Mouse (Mus musculus): ENCODE measurements at regions not wholly inside any gene's neighbourhood (a gene's known extent, or its start where the extent isn't known, plus 50 kb on each side); places are given as distances from the start of the nearest gene placed in this dataset.

- Histone ChIP-seq H3K27ac (ENCODE audit: insufficient read depth, low read length) (no peak overlapping the region), H3K36me3 (ENCODE audit: control insufficient read depth, insufficient read depth, low read length, poor library complexity, severe bottlenecking) (no peaks in the 10 kb centered on the region), H3K9ac (ENCODE audit: low read depth, poor library complexity, severe bottlenecking) (no peak overlapping the region), H3K4me1 (ENCODE audit: control insufficient read depth, insufficient read depth, low read length) (no peaks in the 10 kb centered on the region), H3K4me3 (ENCODE audit: low read depth, low read length) (no peak overlapping the region), H3K9me3 (replicated peaks; ENCODE audit: control insufficient read depth, insufficient read depth, low read length, poor library complexity, severe bottlenecking) (peaks cover 3% of the 10 kb centered on the region; the same call in 1 of the 2 replicates), H3K27me3 (ENCODE audit: control insufficient read depth, insufficient read depth, low read length, poor library complexity, severe bottlenecking) (no peaks in the 10 kb centered on the region)
- TF ChIP-seq POLR2A (IDR thresholded peaks at IDR 0.05; ENCODE audit: insufficient read depth, low read length) (no peak), EP300 (IDR thresholded peaks at IDR 0.05; ENCODE audit: insufficient read depth, low read depth, low read length) (no peak), CTCF (IDR thresholded peaks at IDR 0.05; ENCODE audit: low read depth, low read length) (no peak)
These were observed 68.2 kb upstream of the Creb5 start for GRCm38 (mm10) chr6:53218871-53219286.

DNA sequence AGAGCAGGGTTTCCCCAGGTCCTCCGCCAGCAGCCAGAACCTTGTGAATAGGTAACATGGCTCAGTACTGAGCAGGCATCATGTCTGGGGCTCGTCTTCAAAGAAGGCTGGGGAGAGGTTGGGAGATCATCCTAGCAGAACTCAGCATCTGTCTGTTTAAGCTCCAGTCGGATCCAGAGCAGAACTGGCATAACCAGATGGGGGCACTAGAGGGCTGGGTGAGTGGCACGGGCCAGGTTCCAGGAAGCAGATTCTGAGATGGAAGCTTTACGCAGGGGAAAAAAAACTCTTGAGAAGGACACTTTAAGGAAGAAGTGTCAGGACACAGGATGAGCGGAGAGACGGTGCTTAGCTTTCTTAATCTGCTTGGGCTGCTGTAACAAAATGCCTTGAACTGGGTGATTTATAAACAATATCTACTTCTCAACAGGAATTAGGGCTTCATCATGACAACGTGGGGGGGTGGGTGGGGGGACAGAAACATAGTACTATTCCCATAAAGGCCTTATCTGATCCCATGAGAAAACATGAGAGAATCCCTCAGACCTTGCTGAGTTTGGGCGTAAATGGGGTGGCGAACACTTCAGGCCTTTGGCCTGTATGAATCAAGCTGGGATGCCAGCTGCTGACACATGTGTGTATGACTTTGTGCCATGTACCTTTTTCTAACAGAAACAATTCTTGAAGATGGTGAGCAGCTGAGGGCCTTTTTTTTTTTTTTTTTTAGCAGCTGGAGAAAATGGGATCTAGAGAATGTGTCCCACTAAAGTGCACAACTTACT is 69.6 kb upstream of the Creb5 start:
- Histone ChIP-seq H3K27ac (ENCODE audit: insufficient read depth, low read length) (no peak overlapping the region), H3K4me1 (ENCODE audit: control insufficient read depth, insufficient read depth, low read length) (no peaks in the 10 kb centered on the region), H3K9ac (ENCODE audit: low read depth, poor library complexity, severe bottlenecking) (no peak overlapping the region), H3K27me3 (ENCODE audit: control insufficient read depth, insufficient read depth, low read length, poor library complexity, severe bottlenecking) (no peaks in the 10 kb centered on the region), H3K9me3 (replicated peaks; ENCODE audit: control insufficient read depth, insufficient read depth, low read length, poor library complexity, severe bottlenecking) (peaks cover 3% of the 10 kb centered on the region; the same call in 1 of the 2 replicates), H3K4me3 (ENCODE audit: low read depth, low read length) (no peak overlapping the region), H3K36me3 (ENCODE audit: control insufficient read depth, insufficient read depth, low read length, poor library complexity, severe bottlenecking) (no peaks in the 10 kb centered on the region)
- TF ChIP-seq EP300 (IDR thresholded peaks at IDR 0.05; ENCODE audit: insufficient read depth, low read depth, low read length): no peak
- TF ChIP-seq CTCF (IDR thresholded peaks at IDR 0.05; ENCODE audit: low read depth, low read length): peak; percentile 61

DNA sequence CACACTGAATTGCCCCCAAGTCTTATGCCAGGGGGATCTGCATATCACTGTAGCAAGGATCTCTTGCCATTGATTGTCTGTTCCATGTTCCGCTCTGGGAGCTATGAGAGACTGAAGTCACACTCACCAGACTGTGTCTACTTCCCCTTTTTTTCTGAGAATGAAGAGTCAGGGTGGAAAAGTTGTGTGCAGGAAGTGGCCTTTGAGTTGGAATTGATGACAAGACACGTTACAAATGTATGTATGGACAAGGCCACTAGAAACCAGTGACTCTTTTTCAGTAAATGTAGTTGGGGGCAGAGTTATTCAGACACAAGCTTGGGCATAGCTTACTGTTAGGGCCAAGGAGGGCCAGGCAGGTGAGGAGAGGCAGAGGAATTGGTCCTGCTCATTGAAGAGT is 70.4 kb upstream of the Creb5 start:
- Histone ChIP-seq H3K4me3 (ENCODE audit: low read depth, low read length) (no peak overlapping the region), H3K36me3 (ENCODE audit: control insufficient read depth, insufficient read depth, low read length, poor library complexity, severe bottlenecking) (no peaks in the 10 kb centered on the region)

GRCm38 (mm10) chr6:53211420-53211819 is 75.7 kb upstream of the Creb5 start:
- Histone ChIP-seq H3K4me1 (ENCODE audit: control insufficient read depth, insufficient read depth, low read length) (no peaks in the 10 kb centered on the region), H3K9ac (ENCODE audit: low read depth, poor library complexity, severe bottlenecking) (no peak overlapping the region), H3K27me3 (ENCODE audit: control insufficient read depth, insufficient read depth, low read length, poor library complexity, severe bottlenecking) (no peaks in the 10 kb centered on the region), H3K36me3 (ENCODE audit: control insufficient read depth, insufficient read depth, low read length, poor library complexity, severe bottlenecking) (no peaks in the 10 kb centered on the region), H3K9me3 (replicated peaks; ENCODE audit: control insufficient read depth, insufficient read depth, low read length, poor library complexity, severe bottlenecking) (peaks cover 3% of the 10 kb centered on the region), H3K27ac (ENCODE audit: insufficient read depth, low read length) (no peak overlapping the region), H3K4me3 (ENCODE audit: low read depth, low read length) (no peak overlapping the region)
- TF ChIP-seq POLR2A (IDR thresholded peaks at IDR 0.05; ENCODE audit: insufficient read depth, low read length): no peak
- no peak for TF ChIP-seq CTCF (IDR thresholded peaks at IDR 0.05; ENCODE audit: low read depth, low read length)
- no peak for TF ChIP-seq EP300 (IDR thresholded peaks at IDR 0.05; ENCODE audit: insufficient read depth, low read depth, low read length)

More for the DNA sequence above, 70.4 kb upstream of the Creb5 start:
- H3K9ac ChIP-seq (ENCODE audit: low read depth, poor library complexity, severe bottlenecking): no peak overlapping the region
- no peak overlapping the region for H3K27ac ChIP-seq (ENCODE audit: insufficient read depth, low read length)
- H3K9me3 ChIP-seq (replicated peaks; ENCODE audit: control insufficient read depth, insufficient read depth, low read length, poor library complexity, severe bottlenecking): peaks cover 3% of the 10 kb centered on the region; the same call in 1 of the 2 replicates
- TF ChIP-seq POLR2A (IDR thresholded peaks at IDR 0.05; ENCODE audit: insufficient read depth, low read length): no peak
- no peak for TF ChIP-seq CTCF (IDR thresholded peaks at IDR 0.05; ENCODE audit: low read depth, low read length)
- TF ChIP-seq EP300 (IDR thresholded peaks at IDR 0.05; ENCODE audit: insufficient read depth, low read depth, low read length): no peak
- no peaks in the 10 kb centered on the region for H3K27me3 ChIP-seq (ENCODE audit: control insufficient read depth, insufficient read depth, low read length, poor library complexity, severe bottlenecking)
- H3K4me1 ChIP-seq (ENCODE audit: control insufficient read depth, insufficient read depth, low read length): no peaks in the 10 kb centered on the region

- no peaks in the 10 kb centered on the region for H3K27me3 ChIP-seq (ENCODE audit: control insufficient read depth, insufficient read depth, low read length, poor library complexity, severe bottlenecking)
- no peaks in the 10 kb centered on the region for H3K4me1 ChIP-seq (ENCODE audit: control insufficient read depth, insufficient read depth, low read length)
- TF ChIP-seq POLR2A (IDR thresholded peaks at IDR 0.05; ENCODE audit: insufficient read depth, low read length) (no peak), EP300 (IDR thresholded peaks at IDR 0.05; ENCODE audit: insufficient read depth, low read depth, low read length) (no peak), CTCF (IDR thresholded peaks at IDR 0.05; ENCODE audit: low read depth, low read length) (no peak)
- no peak overlapping the region for H3K4me3 ChIP-seq (ENCODE audit: low read depth, low read length)
- no peak overlapping the region for H3K9ac ChIP-seq (ENCODE audit: low read depth, poor library complexity, severe bottlenecking)
- H3K9me3 ChIP-seq (replicated peaks; ENCODE audit: control insufficient read depth, insufficient read depth, low read length, poor library complexity, severe bottlenecking): peaks cover 2% of the 10 kb centered on the region; the same call in 1 of the 2 replicates
- no peaks in the 10 kb centered on the region for H3K36me3 ChIP-seq (ENCODE audit: control insufficient read depth, insufficient read depth, low read length, poor library complexity, severe bottlenecking)
- H3K27ac ChIP-seq (ENCODE audit: insufficient read depth, low read length): no peak overlapping the region
These were observed 77.7 kb upstream of the Creb5 start for GRCm38 (mm10) chr6:53209398-53209797.

DNA sequence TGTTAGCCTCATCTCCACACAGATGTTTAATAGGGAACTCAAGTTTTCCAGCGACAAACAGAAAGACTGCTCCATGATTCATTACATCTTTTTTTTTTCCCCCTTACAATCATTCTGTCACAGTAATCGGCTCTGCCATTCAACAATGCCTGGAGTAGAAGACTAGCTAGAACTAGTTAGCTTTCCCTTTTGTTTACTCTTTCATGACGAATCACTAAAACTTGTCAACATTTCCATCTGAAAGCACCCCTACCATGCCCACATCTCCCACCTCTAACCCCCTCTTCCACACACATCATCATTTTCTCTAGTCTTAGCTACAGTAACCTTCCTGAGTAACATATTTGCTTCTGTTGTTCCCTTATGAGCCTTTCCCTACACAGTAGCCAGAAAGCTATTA is 78.6 kb upstream of the Creb5 start:
- H3K27ac ChIP-seq (ENCODE audit: insufficient read depth, low read length): no peak overlapping the region
- no peaks in the 10 kb centered on the region for H3K4me1 ChIP-seq (ENCODE audit: control insufficient read depth, insufficient read depth, low read length)
- H3K9me3 ChIP-seq (replicated peaks; ENCODE audit: control insufficient read depth, insufficient read depth, low read length, poor library complexity, severe bottlenecking): peaks cover 4% of the 10 kb centered on the region; the same call in 1 of the 2 replicates
- no peaks in the 10 kb centered on the region for H3K36me3 ChIP-seq (ENCODE audit: control insufficient read depth, insufficient read depth, low read length, poor library complexity, severe bottlenecking)
- TF ChIP-seq CTCF (IDR thresholded peaks at IDR 0.05; ENCODE audit: low read depth, low read length): no peak
- no peak for TF ChIP-seq EP300 (IDR thresholded peaks at IDR 0.05; ENCODE audit: insufficient read depth, low read depth, low read length)
- no peak for TF ChIP-seq POLR2A (IDR thresholded peaks at IDR 0.05; ENCODE audit: insufficient read depth, low read length)
- H3K27me3 ChIP-seq (ENCODE audit: control insufficient read depth, insufficient read depth, low read length, poor library complexity, severe bottlenecking): no peaks in the 10 kb centered on the region
- no peak overlapping the region for H3K9ac ChIP-seq (ENCODE audit: low read depth, poor library complexity, severe bottlenecking)
- H3K4me3 ChIP-seq (ENCODE audit: low read depth, low read length): no peak overlapping the region

All from ES-Bruce4 (cell line).